9 mouse cellular contexts compared by ENCODE assay signal in the genomic region with DNA sequence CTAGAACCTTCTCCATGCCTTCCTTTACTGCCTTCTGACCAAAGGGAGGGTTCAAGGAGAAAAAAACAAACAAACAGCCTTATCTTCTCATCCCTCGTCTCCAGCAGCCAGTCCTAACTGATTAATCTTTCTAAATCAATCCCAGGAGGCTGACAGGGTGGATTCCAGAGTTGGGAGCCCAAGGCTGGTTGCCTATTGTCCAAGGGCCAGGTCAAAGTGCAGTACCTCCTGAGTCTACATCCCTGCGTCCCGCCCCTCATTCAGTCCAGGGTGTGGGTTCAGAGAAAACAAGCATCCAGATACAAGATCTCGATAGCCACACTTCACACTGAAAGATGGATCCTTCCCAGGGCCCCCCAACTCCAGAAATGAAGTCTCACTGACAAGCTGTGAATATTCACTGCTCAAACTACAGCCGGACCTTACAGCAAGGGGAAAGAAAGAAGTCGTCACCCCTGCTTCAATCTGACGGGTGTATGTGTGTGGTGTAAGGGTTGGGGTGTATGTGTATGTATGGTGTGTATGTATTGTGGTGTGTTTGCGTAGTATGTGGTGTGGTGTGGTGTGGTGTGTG. TPM values are rescaled to one million over a fixed set of nuclear protein-coding genes. Genes with fewer than 3 reads are reported as not detected.
DNase-seq lines count a peak whose midpoint lies in the region; ATAC-seq lines count a peak whose summit lies in the region.
"Had no signal": no experiment of that assay in that cellular context is flagged by ENCODE, and none has a peak within 500 bp of the region (broad histone marks: within the 10 kb centered on the region; RNA-seq: fewer than 3 reads in every experiment).

No protein-coding gene starts in this region.

- peak overlapping the region; percentile 100 for H3K9ac ChIP-seq in embryonic facial prominence, embryonic 14.5 days (ENCODE audit: low read depth, low read length)
- peak overlapping the region; percentile 100 for H3K9ac ChIP-seq in midbrain, embryonic 16.5 days (ENCODE audit: low read depth, low read length)

- H3K27me3 ChIP-seq in embryonic facial prominence, embryonic 14.5 days (replicated peaks; ENCODE audit: control insufficient read depth, insufficient read depth, low read length) = no peaks in the 10 kb centered on the region
- no peaks in the 10 kb centered on the region for H3K27me3 ChIP-seq in midbrain, embryonic 16.5 days (ENCODE audit: control insufficient read depth, insufficient read depth, low read depth, low read length)

- 25% methylated on average over 7 of the region's 8 CpGs for WGBS in embryonic facial prominence, embryonic 14.5 days
- WGBS in midbrain, embryonic 16.5 days = 17% methylated on average over 8 of the region's 8 CpGs

- H3K4me3 ChIP-seq in embryonic facial prominence, embryonic 14.5 days (ENCODE audit: low read depth, low read length) = peak overlapping the region; percentile 98
- peak overlapping the region; percentile 87 for H3K4me3 ChIP-seq in midbrain, embryonic 16.5 days (ENCODE audit: low read depth, low read length)
- H3K4me3 ChIP-seq: erythroblast, embryonic 14.5 days had no signal

- peaks cover 36% of the 10 kb centered on the region for H3K4me1 ChIP-seq in embryonic facial prominence, embryonic 14.5 days (ENCODE audit: control insufficient read depth, insufficient read depth, low read length)
- peaks cover 40% of the 10 kb centered on the region for H3K4me1 ChIP-seq in midbrain, embryonic 16.5 days (ENCODE audit: control insufficient read depth, insufficient read depth, low read length)

- H3K36me3 ChIP-seq in embryonic facial prominence, embryonic 14.5 days (ENCODE audit: control insufficient read depth, insufficient read depth, low read length) = peaks cover 68% of the 10 kb centered on the region
- 0 out of 2 replicates have a peak, but pooled peaks cover 2% of the 10 kb centered on the region for H3K36me3 ChIP-seq in midbrain, embryonic 16.5 days (ENCODE audit: control insufficient read depth, insufficient read depth, low read length)

- intact Hi-C loops in left cerebral cortex, postnatal 14 days (cut with DNase I) = loop anchor here (2.0 kb wide), 1 partner anchor 43 kb away; no protein-coding TSS in a partner anchor

- DNase-seq in embryo, embryonic 10.5 days (ENCODE audit: low spot score) = peak; percentile 53
- no peak for DNase-seq in embryonic facial prominence, embryonic 14.5 days (ENCODE audit: low spot score)
- peak; percentile 67 for DNase-seq in kidney, adult 18-20 months
- DNase-seq in left cerebral cortex, postnatal 14 days (ENCODE audit: low spot score in 2 of 2) = no peak
- no peak for DNase-seq in ovary, postnatal 36 days (ENCODE audit: low spot score)
- DNase-seq: lung, postnatal 14 days had no signal

- ATAC-seq in embryonic facial prominence, embryonic 14.5 days (ENCODE audit: low read depth) = no peak
- no peak for ATAC-seq in midbrain, embryonic 16.5 days
- ATAC-seq in frontal cortex, adult (ENCODE audit: low TSS enrichment) = no peak

- H3K9me3 ChIP-seq in embryonic facial prominence, embryonic 14.5 days (ENCODE audit: control insufficient read depth, low read length) = no peaks in the 10 kb centered on the region
- no peaks in the 10 kb centered on the region for H3K9me3 ChIP-seq in midbrain, embryonic 16.5 days (replicated peaks; ENCODE audit: control insufficient read depth, low read length, poor library complexity, severe bottlenecking)

- H3K27ac ChIP-seq in embryonic facial prominence, embryonic 14.5 days (replicated peaks; ENCODE audit: low read depth, low read length) = 0 out of 2 replicates have a peak overlapping the region, but pooled peaks have one; percentile 59
- H3K27ac ChIP-seq in midbrain, embryonic 16.5 days (ENCODE audit: low read length) = peak overlapping the region; percentile 100

- H3K4me2 ChIP-seq in embryonic facial prominence, embryonic 14.5 days (ENCODE audit: low read depth, low read length) = peak overlapping the region; percentile 99
- peak overlapping the region; percentile 98 for H3K4me2 ChIP-seq in midbrain, embryonic 16.5 days (ENCODE audit: low read length)

RNA-seq across cellular contexts. Expression of gene Tnrc18, which starts 5.5 kb away (rescaled TPM):
- polyA plus RNA-seq in embryonic facial prominence, embryonic 14.5 days (2014; fragmentation: Nextera tagmentation; extraction: Ambion mirVana) = 32.9 and 36.9 TPM in 2 replicates
- polyA plus RNA-seq in midbrain, embryonic 16.5 days (2015; fragmentation: Nextera tagmentation; extraction: Ambion mirVana) = 23.3 and 27.7 TPM in 2 replicates
- total RNA-seq in left cerebral cortex, postnatal 14 days (2021) = 100 to 1,000 TPM; 136 to 162 TPM

Comparison
In these comparisons a context has a peak if more than half of its experiments do, and no peak if none do; other contexts are left out.
1. DNase-seq: peak in embryo, embryonic 10.5 days (single experiment) and kidney, adult 18-20 months (single experiment); none in embryonic facial prominence, embryonic 14.5 days (single experiment), left cerebral cortex, postnatal 14 days (0 of 2) and ovary, postnatal 36 days (single experiment).